Mouse (Mus musculus) gastrocnemius, postnatal 10 days (tissue): ENCODE measurements around the gene Mid1. TPM values are rescaled to one million over a fixed set of nuclear protein-coding genes. Genes with fewer than 3 reads are reported as not detected.
"Not testable (repeated sequence)": the region's sequence is repeated elsewhere in the genome, so short reads cannot be mapped to it uniquely, and the experiment has no call there.

Experiments used
- DNase-seq: peaks from one replicate; pipeline ENCODE4 v3.0.0; 2021; ENCODE audit warnings: mixed read lengths
- total RNA-seq, 2 experiments: library from RNA; stranded (reverse); gene quantifications; 2 replicates each; pipeline ENCODE4 v1.2.3; 2021

Gene Mid1
- total RNA-seq, 2 experiments from 2014 or later = 11.0 to 13.3 TPM

DNA sequence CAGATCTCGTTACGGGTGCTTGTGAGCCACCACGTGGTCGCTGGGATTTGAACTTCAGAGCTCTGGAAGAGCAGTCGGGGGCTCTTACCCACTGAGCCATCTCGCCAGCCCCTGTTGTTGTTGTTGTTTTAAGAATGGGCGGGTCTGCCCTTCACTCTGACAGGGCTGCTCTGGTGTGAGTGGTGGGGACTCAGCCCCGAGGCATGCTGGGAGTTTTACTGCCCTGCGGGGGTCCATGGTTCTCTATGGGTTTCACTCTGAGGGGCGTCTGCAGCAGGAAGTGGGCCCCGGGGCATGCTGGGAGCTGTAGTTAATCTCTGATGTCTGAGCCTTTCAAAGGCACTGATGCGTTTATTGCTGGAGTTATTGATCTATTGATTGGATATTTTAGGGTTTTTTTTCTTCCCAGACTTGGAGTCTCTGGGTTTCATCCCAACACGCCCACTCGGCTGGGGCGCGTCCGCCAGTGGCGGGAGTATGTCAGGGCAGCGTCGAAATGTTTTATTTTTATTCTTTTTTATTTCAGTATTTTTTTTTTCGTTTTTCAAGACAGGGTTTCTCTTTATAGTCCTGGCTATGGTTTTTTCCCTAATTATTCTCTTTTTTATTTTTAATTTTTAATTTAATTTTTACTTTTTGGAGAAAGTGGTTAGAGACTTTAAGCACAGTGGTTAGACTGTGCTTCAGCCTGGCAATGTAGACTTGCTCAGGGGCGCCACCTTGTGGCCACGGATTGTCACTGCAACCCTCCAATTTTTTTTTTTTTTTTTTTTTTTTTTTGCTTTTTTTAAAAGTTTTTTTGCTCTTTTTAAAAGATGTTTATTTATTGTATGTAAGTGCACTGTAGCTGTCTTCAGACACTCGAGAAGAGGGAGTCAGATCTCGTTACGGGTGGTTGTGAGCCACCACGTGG is 332.6 kb downstream of the Mid1 start:
- peak; percentile 66 for DNase-seq

GRCm38 (mm10) chrX:170018571-170019218 is 333.7 kb downstream of the Mid1 start:
- peak; percentile 49 for DNase-seq

DNA sequence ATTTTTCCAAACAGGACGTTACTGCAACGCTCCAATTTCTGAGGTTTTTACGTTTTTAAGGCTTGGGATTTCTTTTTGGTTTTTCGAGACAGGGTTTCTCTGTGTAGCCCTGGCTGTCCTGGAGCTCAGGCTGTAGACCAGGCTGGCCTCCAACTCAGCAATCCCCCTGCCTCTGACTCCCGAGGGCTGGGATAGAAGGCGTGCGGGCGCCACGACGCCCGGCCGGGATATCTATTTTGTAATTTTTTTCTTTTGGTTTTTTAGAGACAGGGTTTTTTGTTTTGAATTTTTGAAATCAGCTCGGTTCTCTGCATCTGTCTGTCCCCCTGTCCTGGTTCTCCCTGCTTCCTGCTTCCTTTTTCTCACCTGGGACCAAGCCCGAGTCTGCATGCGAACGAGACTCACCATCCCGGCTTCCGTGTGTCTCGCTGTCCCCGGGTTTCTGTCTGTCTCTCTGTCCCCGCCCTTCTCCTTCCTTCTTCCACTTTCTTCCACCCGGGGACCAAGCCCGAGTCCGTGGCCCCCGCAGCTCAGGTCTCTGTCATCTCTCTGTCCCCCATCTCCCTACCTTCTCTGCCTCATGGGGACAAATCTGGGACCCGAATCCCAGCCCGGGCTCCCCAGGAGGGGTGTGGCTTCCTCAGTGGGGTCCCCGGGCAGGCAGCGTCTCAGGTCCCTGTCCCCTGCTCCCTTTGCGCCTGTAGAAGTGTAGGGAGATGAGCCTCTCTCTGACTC is 334.4 kb downstream of the Mid1 start:
- peak; percentile 36 for DNase-seq

GRCm38 (mm10) chrX:170019954-170020689 is 335.1 kb downstream of the Mid1 start:
- peak; percentile 91 for DNase-seq

GRCm38 (mm10) chrX:170020690-170021050 is 335.7 kb downstream of the Mid1 start:
- peak; percentile 58 for DNase-seq

DNA sequence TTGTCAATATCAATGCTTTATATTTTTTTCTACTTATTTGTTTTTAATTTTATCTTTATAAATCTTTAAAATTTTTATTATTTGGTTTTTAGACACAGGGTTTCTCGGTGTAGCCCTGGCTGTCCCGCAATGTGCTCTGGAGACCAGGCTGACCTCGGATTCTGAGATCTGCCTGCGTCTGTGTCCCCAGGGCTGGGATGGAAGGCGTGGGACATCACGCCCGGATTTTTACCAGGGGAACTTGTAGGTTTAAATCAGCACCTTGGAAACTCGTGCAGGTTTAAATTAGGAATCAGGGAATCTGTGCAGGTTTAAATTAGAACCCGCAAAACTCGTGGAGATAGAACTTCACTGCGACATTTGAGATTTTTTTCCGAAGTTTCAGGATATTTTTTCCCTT is 336.2 kb downstream of the Mid1 start:
- not testable (repeated sequence) for DNase-seq

GRCm38 (mm10) chrX:170021750-170022461 is 336.9 kb downstream of the Mid1 start:
- peak; percentile 47 for DNase-seq

Other genes starting within 250 kb of the Mid1 start
- not detected for gene 4933400A11Rik, start 94.4 kb downstream of the Mid1 start, total RNA-seq